ENCODE assay signal across 8 mouse cellular contexts in the genomic region with DNA sequence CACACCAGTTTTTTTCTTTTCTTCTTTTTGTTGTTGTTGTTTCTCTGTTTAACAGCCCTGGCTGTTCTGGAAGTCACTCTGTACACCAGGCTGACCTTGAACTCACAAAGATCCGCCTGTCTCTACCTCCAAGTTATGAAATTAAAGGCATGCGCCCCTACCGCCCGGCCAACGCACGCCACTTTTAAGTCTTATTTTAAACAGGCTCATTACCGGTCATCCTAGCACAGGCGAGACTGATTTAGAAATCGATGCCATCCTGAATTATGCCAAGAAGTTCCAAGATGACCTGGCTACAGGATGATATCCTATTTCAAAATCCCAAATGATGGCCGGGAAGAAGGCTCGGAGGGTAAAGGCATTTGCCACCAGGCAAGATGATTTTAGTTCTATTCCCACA. TPM values are rescaled to one million over a fixed set of nuclear protein-coding genes. Genes with fewer than 3 reads are reported as not detected.
DNase-seq lines count a peak whose midpoint lies in the region; ATAC-seq and TF ChIP-seq lines count a peak whose summit lies in the region.

Gene Gadd45gip1, plus strand, starts transcription at position 33 of the 400 bp plus-strand sequence.

- H3K36me3 ChIP-seq in G1E (replicated peaks) = peaks cover 43% of the 10 kb centered on the region
- peaks cover 28% of the 10 kb centered on the region for H3K36me3 ChIP-seq in embryonic facial prominence, embryonic 12.5 days
- peaks cover 30% of the 10 kb centered on the region for H3K36me3 ChIP-seq in heart, embryonic 10.5 days

- DNase-seq in 3T3-L1 (ENCODE audit: low read depth, low spot score) (peak; percentile 81), G1E (ENCODE audit: low spot score) (no peak)
- DNase-seq in heart, embryonic 10.5 days (ENCODE audit: low spot score) = peak; percentile 75
- no peak for DNase-seq in layer of hippocampus, postnatal 14 days (ENCODE audit: low spot score in 2 of 2)
- peak; percentile 51 for DNase-seq in lung, postnatal 25 days (ENCODE audit: low spot score)
- peak; percentile 71 to 77 for DNase-seq in spleen, postnatal 36 days (ENCODE audit: low spot score in 2 of 2)
- no peak for DNase-seq in urinary bladder, postnatal 4 days (ENCODE audit: low spot score in 2 of 2)

- no peaks in the 10 kb centered on the region for H3K27me3 ChIP-seq in G1E (ENCODE audit: insufficient read depth, low read length)
- H3K27me3 ChIP-seq in embryonic facial prominence, embryonic 12.5 days = no peaks in the 10 kb centered on the region
- no peaks in the 10 kb centered on the region for H3K27me3 ChIP-seq in heart, embryonic 10.5 days (ENCODE audit: insufficient read depth, poor library complexity, severe bottlenecking)

- TF ChIP-seq CTCF in G1E (IDR thresholded peaks at IDR 0.05; ENCODE audit: low read depth, low read length) = peak; percentile 40; the same call in 1 of the 2 replicates

- no peak for ATAC-seq in G1E (ENCODE audit: extremely low read depth, insufficient number of reproducible peaks, low FRiP score, poor library complexity, severe bottlenecking)
- no peak for ATAC-seq in embryonic facial prominence, embryonic 12.5 days (ENCODE audit: insufficient number of reproducible peaks, insufficient read depth, low FRiP score, low TSS enrichment)

- WGBS in embryonic facial prominence, embryonic 12.5 days = 82% methylated on average over 11 of the region's 11 CpGs
- 62% methylated on average over 11 of the region's 11 CpGs for WGBS in heart, embryonic 10.5 days

- H3K4me2 ChIP-seq in embryonic facial prominence, embryonic 12.5 days (replicated peaks) = peak within 1 kb of the TSS; percentile 55

- peaks cover 48% of the 10 kb centered on the region for H3K4me1 ChIP-seq in G1E (ENCODE audit: insufficient read depth, low read depth, low read length)
- H3K4me1 ChIP-seq in embryonic facial prominence, embryonic 12.5 days = peaks cover 9% of the 10 kb centered on the region; the same call in 1 of the 2 replicates
- peaks cover 19% of the 10 kb centered on the region for H3K4me1 ChIP-seq in heart, embryonic 10.5 days

- peak within 1 kb of the TSS; percentile 89 for H3K27ac ChIP-seq in embryonic facial prominence, embryonic 12.5 days
- peak within 1 kb of the TSS; percentile 99 for H3K27ac ChIP-seq in heart, embryonic 10.5 days

- peak within 1 kb of the TSS; percentile 88 for H3K9ac ChIP-seq in embryonic facial prominence, embryonic 12.5 days

- peak within 1 kb of the TSS; percentile 98 for H3K4me3 ChIP-seq in G1E (ENCODE audit: low read depth, low read length)
- peak within 1 kb of the TSS; percentile 75 for H3K4me3 ChIP-seq in embryonic facial prominence, embryonic 12.5 days
- peak within 1 kb of the TSS; percentile 93 for H3K4me3 ChIP-seq in heart, embryonic 10.5 days

- H3K9me3 ChIP-seq in G1E (replicated peaks) = no peaks in the 10 kb centered on the region
- no peaks in the 10 kb centered on the region for H3K9me3 ChIP-seq in embryonic facial prominence, embryonic 12.5 days
- H3K9me3 ChIP-seq in heart, embryonic 10.5 days = no peaks in the 10 kb centered on the region

RNA-seq across cellular contexts. Expression of gene Gadd45gip1, which starts in this region (rescaled TPM):
- total RNA-seq in G1E (2014; fragmentation: Nextera tagmentation) (10.0 and 13.0 TPM in 2 replicates), G1E (2017) (20.4 and 20.9 TPM in 2 replicates)
- 79.7 and 93.0 TPM in 2 replicates for polyA plus RNA-seq in G1E (2012)
- 46.7 and 46.8 TPM in 2 replicates for polyA plus RNA-seq in embryonic facial prominence, embryonic 12.5 days (2016; fragmentation: Nextera tagmentation; extraction: Ambion mirVana)
- polyA plus RNA-seq in heart, embryonic 10.5 days (2016; fragmentation: Nextera tagmentation; extraction: Ambion mirVana) = 57.3 and 60.5 TPM in 2 replicates
- 10 to 100 TPM; 19.4 to 20.4 TPM for total RNA-seq in layer of hippocampus, postnatal 14 days (2021)

Comparison
In these comparisons a context has a peak if more than half of its experiments do, and no peak if none do; other contexts are left out.
1. DNase-seq: peak in 3T3-L1 (single experiment), heart, embryonic 10.5 days (single experiment), lung, postnatal 25 days (single experiment) and spleen, postnatal 36 days (2 of 2); none in G1E (single experiment), layer of hippocampus, postnatal 14 days (0 of 2) and urinary bladder, postnatal 4 days (0 of 2).
2. Peak in every context shown above with its lines, with median percentiles within 50 percentile points of each other: H3K4me3 ChIP-seq.